Mouse (Mus musculus) E14TG2a.4 (cell line): ENCODE measurements around the gene Fam174b.

ENCODE experiments used
- H3K27me3 ChIP-seq: 2 replicates; pipeline ENCODE4 v1.6.1; 2014; ENCODE audit warnings: low read length, control low read depth; ENCODE audit not compliant: insufficient read depth
- H3K36me3 ChIP-seq: 2 replicates; pipeline ENCODE4 v1.6.1; 2014; ENCODE audit warnings: low read length, control low read depth; ENCODE audit not compliant: insufficient read depth
- H3K4me1 ChIP-seq: replicated peaks from 2 replicates; pipeline ENCODE4 v1.6.1; 2014; ENCODE audit warnings: low read depth, low read length, control low read depth
- H3K4me3 ChIP-seq: replicated peaks from 2 replicates; pipeline ENCODE4 v1.5.1; 2014; ENCODE audit warnings: mild to moderate bottlenecking, low read length
- H3K9me3 ChIP-seq: 2 replicates; pipeline ENCODE4 v1.6.1; 2014; ENCODE audit warnings: low read length, control low read depth
- CTCF ChIP-seq: conservative IDR thresholded peaks from 2 replicates; pipeline ENCODE4 v1.5.1; 2014; ENCODE audit warnings: low read length
- NANOG ChIP-seq: IDR thresholded peaks from 2 replicates; pipeline ENCODE4 v1.6.1; 2014; ENCODE audit warnings: borderline replicate concordance, low read length, mixed read lengths
- POU5F1 ChIP-seq: IDR thresholded peaks from 2 replicates; pipeline ENCODE4 v1.6.1; 2014; ENCODE audit warnings: low read length, borderline replicate concordance

The Fam174b gene

DNA sequence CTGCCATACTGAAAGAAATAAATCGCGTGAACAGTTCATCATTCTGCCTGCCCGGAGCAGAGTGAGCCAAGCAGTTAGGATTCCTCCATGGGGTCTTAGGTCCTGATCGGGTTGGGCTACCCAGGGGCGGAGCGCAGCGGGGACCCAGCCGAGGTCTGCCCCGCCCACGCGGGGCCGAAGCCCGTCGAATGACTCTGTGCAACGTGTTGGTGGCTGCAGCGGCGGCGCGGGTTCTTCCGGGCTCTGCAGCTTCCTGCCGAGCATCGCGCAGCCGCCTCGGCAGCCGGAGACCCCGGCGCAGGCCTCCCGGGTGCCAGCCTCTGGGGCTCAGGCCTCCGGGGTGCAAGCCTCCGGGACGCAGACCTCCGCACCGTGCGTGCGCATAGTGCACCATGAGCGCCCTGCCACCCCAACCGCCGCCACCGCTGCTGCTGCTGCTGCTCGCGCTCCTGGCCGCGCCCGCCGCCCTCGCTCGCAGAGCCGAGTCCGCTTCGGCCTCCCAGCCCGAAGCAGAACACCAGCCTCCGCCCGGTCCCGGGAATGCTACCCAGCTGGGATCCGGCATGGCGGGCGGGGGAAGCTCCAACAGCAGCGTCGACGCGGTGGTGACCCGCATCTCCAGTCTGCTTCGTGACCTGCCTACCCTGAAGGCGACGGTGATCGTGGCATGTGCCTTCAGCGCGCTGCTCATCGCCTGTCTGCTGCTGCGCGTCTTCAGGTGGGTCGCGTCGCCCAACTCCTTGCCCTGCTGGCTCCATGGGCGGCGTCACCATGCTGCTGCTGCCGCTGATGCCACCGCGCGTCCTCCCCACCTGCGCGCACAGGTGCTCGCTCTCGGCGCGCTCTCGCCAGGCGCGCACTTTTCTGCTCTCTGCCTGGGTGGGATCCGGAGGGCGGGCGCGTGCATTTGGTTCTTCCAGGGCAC is at the start of gene Fam174b:
Fam174b (plus strand) TSS at position 192 of the 925 bp plus-strand sequence.
- H3K4me3 ChIP-seq, result peak within 1 kb of the TSS; percentile 84
- TF ChIP-seq POU5F1 (no peak), CTCF (no peak), NANOG (no peak)
- H3K4me1 ChIP-seq, result peaks cover 21% of the 10 kb centered on the region
- peaks cover 60% of the 10 kb centered on the region for H3K27me3 ChIP-seq
- H3K36me3 ChIP-seq, result no peaks in the 10 kb centered on the region
- peaks cover 7% of the 10 kb centered on the region for H3K9me3 ChIP-seq

DNA sequence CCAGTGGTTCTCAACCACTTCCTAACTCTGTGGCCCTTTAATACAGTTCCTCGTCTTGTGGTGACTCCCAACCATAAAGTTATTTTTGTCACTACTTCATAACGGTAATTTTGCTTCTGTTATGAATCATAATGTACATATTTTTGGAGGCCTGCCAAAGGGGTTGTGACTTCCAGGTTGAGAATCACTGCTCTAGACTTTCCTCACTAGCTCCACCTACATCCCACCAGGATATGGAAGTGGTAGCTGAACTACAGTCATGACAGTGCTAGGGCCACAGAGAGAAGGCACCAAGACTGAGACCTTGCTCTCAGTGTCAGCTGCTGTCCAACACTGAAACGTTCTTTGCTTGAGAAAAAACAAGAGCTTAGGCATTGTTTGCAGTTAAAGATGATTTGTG is 43.0 kb upstream of the Fam174b start:
- no peak for TF ChIP-seq NANOG
- no peaks in the 10 kb centered on the region for H3K4me1 ChIP-seq
- no peaks in the 10 kb centered on the region for H3K27me3 ChIP-seq
- H3K36me3 ChIP-seq, result no peaks in the 10 kb centered on the region
- H3K4me3 ChIP-seq, result no peak overlapping the region
- no peaks in the 10 kb centered on the region for H3K9me3 ChIP-seq

DNA sequence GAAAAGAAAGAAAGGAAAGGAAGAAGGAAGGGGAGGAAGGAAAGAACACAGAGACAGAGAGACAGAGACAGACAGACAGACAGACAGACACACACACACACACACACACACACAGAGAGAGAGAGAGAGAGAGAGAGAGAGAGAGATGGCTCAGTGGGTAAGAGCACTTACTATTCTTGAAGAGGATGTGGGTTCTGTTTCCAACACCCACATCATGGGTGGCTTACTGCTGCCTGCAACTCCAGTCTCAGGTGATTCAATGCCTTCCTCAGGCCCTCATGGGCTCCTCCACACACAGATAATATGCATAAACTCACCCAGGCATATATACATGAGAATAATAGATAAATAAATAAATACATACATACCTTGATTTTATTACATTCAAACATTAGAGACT is 35.8 kb upstream of the Fam174b start:
- no peaks in the 10 kb centered on the region for H3K27me3 ChIP-seq
- TF ChIP-seq CTCF (no peak), NANOG (no peak), POU5F1 (no peak)
- peaks cover 12% of the 10 kb centered on the region; the same call in 1 of the 2 replicates for H3K9me3 ChIP-seq
- H3K4me3 ChIP-seq, result no peak overlapping the region
- no peaks in the 10 kb centered on the region for H3K4me1 ChIP-seq
- H3K36me3 ChIP-seq, result no peaks in the 10 kb centered on the region

DNA sequence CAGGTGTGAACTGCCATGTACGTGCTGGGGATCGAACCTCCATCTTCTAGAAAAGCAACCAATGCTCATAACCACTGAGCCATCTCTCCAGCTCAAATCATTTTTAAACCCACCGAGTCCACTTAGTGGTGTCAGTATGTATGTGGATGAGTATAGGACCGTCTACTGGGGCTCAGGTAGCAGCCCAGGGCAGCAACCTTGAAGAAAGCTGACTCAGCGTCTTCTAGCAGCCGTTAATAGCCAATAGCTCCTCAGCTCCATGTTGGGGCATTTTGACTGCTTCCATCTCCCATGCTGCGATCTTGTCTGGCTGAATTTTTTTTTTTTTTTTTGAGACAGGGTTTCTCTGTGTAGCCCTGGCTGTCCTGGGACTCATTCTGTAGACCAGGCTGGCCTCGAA is 26.6 kb upstream of the Fam174b start:
- Histone ChIP-seq H3K4me3 (no peak overlapping the region), H3K4me1 (no peaks in the 10 kb centered on the region; the same call in 1 of the 2 replicates), H3K27me3 (no peaks in the 10 kb centered on the region), H3K9me3 (peaks cover 9% of the 10 kb centered on the region; the same call in 1 of the 2 replicates), H3K36me3 (no peaks in the 10 kb centered on the region)
- TF ChIP-seq POU5F1 (no peak), CTCF (no peak), NANOG (no peak)

DNA sequence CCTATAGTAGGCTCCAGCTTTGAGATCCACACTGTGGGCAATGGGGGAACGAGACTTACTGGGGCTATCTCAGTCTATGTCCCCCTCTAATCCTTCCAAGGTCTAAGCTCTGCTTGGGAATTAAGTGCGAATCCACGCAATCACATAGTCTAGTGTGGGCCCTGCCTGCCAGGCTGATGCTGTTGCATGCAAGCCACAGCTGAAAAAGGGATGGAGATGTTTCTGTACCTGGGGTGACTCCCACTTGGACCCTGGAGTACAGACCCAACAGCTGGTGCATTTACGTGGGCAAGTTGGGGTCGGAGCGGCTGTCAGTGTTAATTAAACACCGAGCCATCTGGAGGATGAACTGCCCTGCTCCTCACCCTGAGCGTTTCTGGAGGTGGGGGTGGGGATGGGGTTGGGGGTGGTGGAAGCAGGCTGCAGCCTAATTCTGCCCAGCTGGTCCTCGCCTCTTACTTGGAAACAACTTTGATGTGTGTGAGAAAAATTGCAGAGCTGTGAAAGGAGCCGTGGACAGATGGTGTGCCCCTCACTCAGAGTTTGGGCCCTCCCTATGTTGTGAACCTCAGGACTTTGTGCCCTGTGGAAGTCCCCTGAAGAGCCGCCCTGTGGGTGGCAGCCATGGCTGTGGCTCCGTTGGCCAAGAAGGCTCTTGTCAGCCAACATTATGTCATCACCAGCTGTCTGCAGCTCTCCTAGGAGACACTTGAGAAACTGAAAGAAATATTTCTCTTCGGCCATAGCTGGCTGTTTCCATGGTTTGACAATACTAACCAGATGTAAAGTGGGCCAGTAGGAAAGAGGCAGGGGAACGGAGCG is 24.0 kb upstream of the Fam174b start:
- H3K4me3 ChIP-seq, result no peak overlapping the region
- TF ChIP-seq NANOG, result no peak
- H3K9me3 ChIP-seq, result no peaks in the 10 kb centered on the region
- H3K4me1 ChIP-seq, result no peaks in the 10 kb centered on the region; the same call in 1 of the 2 replicates
- H3K36me3 ChIP-seq, result no peaks in the 10 kb centered on the region
- no peaks in the 10 kb centered on the region for H3K27me3 ChIP-seq

DNA sequence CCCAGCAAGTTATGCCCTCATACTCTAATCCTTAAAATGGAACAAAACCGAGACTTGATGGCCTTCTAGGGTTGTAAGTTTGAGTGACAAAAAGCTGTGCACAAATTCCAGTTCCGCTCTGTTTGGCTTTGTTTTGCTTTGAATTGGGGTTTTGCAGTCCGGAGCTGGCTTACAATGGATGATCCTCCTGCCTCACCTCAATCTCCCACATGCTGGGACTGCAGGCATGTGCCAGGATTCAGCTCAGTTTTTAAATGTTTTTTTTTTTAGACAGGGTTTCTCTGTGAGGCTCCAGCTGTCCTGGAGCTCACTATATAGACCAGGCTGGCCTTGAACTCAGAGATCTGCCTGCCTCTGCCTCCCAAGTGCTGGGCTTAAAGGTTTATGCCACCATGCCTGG is 23.3 kb upstream of the Fam174b start:
- TF ChIP-seq NANOG, result no peak
- TF ChIP-seq POU5F1, result no peak
- no peak for TF ChIP-seq CTCF
- Histone ChIP-seq H3K4me3 (no peak overlapping the region), H3K9me3 (no peaks in the 10 kb centered on the region), H3K4me1 (no peaks in the 10 kb centered on the region; the same call in 1 of the 2 replicates), H3K27me3 (0 out of 2 replicates have a peak, but pooled peaks cover under 1% of the 10 kb centered on the region), H3K36me3 (no peaks in the 10 kb centered on the region)

DNA sequence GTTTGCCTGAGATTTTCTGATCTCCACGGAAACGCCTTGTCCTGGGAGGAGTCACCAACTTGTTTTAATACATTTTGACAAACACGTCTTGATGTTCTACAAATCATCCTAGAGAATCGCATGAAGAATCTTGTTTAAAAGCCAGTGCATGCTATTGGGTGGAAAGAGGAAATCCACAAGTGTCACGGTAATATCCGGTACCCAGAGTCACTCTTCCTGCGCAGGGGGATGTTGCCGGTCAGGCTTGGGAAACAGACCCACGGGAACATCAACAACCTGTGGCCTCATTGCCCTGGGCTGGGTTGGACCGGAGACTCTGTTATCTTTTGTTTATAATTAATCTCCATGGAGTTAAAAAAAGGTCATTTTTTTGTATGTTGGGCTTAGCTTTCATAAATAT is 22.1 kb upstream of the Fam174b start:
- Histone ChIP-seq H3K27me3 (peaks cover 8% of the 10 kb centered on the region; the same call in 1 of the 2 replicates), H3K36me3 (no peaks in the 10 kb centered on the region), H3K4me1 (no peaks in the 10 kb centered on the region; the same call in 1 of the 2 replicates), H3K4me3 (no peak overlapping the region), H3K9me3 (no peaks in the 10 kb centered on the region)
- TF ChIP-seq POU5F1 (no peak), NANOG (no peak), CTCF (no peak)

DNA sequence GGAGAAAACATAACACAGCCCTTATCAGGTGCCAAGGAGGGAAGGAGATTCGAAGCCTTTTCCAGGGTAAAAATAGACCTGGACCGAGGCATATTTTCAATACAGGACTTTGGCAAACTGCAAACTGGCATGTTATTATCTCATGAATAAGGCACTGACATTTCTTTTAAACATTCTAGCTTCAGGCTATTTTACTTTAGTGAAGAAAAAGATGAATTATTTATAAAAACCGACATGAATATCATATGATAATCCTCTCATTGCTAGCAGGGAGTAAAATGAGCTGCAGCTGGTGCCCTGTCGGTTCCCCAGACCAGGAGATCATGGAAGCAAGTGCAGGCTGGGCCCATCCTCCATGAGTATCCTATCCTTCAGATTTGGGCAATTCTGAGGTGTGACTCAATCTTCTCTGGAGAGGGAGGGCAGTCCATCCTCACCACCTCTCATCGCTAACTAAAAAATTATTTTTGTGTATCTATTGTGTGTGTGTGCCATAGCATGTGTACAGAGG is 21.6 kb upstream of the Fam174b start:
- Histone ChIP-seq H3K4me1 (no peaks in the 10 kb centered on the region; the same call in 1 of the 2 replicates), H3K27me3 (peaks cover 9% of the 10 kb centered on the region; the same call in 1 of the 2 replicates)
- TF ChIP-seq POU5F1 (no peak), NANOG (no peak), CTCF (no peak)

More for the DNA sequence above, 21.6 kb upstream of the Fam174b start:
- Histone ChIP-seq H3K9me3 (no peaks in the 10 kb centered on the region), H3K4me3 (no peak overlapping the region), H3K36me3 (no peaks in the 10 kb centered on the region)
